Mouse (Mus musculus): ENCODE results near the gene Supt5.

Gene Supt5

DNA sequence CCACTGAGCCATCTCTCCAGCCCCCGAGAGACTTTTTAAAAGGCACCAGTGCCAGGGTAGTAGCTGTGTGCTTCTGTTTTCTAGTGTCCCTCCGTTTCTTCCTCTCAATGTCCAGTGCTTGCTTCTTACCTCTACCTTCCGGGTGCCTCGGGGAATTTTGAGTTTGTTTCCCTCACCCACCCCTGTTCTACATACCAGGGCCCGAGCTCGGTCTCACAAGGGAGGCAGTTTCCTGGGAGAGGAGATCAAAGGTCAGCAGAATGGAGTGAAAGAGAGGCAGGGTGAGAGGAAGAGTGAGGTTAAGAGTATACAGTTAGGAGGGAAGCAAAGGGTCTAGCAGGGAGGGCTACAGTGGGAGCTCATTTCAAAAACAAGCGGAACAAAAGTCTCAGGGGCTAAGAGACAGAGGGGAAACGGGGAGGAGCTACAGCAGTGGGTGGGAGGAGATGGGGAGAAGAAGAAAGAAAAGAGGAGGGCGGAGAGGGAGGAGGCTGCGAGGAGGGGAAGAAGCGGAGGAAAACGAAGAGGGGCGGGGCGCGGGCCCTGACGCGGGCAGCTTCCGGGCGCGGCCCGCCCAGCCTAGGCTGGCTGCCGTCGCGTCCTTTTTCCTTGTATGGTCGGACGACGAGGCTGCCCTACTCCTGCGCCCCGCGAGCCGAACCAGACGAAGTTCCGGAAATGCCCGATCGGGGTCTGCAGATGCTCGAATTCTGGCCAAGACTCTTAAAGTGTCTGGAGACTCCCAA, 36.8 kb upstream of the Supt5 start:
- ATAC-seq (ENCODE audit: insufficient number of reproducible peaks, low FRiP score, low TSS enrichment), result no peak

DNA sequence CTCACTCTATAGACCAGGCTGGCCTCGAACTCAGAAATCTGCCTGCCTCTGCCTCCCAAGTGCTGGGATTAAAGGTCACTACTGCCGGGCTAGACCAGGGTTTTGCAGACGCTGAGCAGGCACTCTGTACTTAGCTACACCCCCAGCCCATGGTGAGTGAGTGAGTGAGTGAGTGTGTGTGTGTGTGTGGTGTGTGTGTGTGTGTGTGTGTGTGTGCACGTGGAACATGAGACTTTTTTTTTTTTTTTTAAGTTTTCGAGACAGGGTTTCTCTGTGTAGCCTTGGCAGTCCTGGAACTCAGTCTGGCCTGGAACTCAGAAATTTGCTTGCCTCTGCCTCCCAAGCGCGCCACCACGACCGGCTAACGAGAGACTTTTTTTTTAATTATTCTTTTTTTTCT, 36.1 kb upstream of the Supt5 start:
- no peak for ATAC-seq (ENCODE audit: insufficient number of reproducible peaks, low FRiP score, low TSS enrichment)

DNA sequence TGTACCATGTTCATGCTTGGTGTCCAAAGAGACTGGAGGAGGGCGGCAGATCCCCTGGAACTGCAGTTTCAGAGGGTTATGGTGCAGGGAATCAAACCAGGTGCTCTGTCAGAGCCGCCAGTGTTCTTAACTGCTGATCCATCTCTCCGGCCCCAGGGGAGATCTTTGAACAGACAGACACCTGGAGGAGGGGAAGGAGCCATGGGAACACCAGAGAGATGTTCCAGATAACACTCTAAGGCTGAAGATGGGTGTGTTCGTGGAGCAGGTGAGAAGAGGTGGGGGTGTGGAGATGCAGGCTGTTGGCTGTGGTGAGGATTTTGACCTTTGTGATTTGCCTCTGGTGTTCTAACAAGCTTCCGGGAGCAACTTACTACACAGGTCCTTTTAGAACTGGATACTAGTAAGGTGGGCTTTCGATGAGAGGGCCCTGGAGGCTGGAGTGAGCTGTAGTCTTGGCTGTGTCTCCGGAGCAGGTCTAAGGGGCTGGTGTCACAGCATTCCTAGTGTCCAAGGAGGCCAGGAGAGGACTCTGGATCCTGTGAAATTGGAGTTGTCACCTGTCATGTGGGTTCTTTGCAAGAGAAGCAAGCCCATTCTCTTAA, 35.4 kb upstream of the Supt5 start:
- no peak for ATAC-seq (ENCODE audit: insufficient number of reproducible peaks, low FRiP score, low TSS enrichment)

DNA sequence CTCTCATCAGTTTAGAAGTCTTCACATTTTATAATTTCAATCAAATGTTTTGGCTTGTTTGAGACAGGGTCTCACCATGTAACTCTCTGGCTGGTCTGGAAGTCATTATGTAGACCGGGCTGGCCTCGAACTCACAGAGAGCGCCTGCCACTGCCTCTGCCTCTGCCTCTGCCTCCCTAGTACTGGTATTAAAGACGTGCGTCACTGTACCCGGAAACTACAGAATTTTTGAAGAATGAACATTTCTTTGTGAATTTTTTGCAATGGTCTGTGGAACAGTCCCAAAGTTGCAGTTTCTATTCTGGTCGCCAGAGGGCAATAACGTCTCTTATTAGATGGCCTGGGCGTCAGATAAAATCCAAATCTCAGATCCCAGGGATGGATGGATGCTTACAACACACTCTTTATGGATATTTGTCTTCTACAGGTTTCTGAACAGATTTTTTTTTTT, 34.6 kb upstream of the Supt5 start:
- ATAC-seq (ENCODE audit: insufficient number of reproducible peaks, low FRiP score, low TSS enrichment), result no peak

DNA sequence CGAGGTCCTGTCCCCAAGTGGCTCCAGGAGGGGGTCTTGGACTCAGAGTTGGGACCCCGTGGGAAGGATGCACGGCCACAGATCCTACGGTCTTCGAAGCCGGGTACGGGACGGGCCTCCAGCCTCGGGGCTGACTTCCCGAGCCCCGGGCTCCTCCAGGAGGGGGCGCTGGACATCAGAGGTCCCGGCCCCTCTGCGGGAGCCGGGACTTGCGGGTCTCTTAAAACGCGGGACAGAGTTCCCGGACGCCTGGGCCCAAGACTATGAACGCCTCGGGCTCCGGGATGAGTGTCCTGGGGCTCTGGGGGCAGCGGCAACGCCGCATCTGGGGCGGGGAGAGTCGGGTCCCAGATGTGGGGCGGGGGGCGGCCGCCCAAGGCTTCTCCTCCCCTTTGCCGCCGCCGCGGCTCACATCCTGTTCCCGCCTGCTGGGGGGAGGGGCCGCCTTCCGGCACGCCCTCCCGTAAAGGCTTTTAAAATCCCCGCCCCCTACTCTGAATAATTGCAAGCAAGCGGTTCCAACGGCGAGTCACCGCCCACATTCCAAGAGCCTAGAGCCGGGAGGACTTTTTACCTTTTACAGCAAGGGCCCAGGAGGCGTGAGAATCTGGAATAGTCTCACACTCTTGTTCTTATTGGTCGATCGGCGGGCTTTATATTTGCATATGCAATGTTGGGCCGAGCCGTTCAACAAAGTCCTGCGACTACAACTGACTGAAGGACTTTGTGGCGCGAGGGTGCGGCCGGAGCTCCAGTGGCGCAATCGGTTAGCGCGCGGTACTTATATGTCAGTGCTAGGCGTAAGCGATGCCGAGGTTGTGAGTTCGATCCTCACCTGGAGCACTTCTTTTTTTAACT, 33.9 kb upstream of the Supt5 start, which contains the start of gene Plekhg2:
Plekhg2 (minus strand) TSS at position 349 of the 858 bp plus-strand sequence.
- ATAC-seq (ENCODE audit: insufficient number of reproducible peaks, low FRiP score, low TSS enrichment), result peak; percentile 74; the same call in 1 of the 2 replicates

DNA sequence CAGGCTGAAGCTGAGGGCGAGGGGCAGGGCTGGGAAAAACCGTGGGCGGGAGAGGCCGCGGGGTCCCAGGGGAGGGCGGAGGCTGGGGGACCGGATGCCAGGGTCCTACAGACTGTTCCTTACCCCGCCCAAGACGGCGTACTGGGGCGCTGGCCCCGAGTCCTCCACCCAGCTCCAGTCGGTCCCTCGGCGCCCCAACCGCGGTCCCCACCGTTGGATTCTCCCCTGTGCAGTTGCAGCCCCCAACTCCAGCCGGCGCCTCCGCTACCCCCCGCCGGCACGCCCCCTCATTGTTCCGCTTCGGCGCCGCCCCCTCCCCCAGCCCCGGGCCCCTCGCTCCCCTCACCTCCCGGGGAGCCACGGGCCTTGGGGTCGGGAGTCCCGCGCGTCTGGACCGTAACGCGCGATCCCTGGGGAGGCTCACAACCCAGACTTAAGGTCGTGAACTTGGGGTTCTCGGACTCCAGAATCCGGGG, 33.0 kb upstream of the Supt5 start:
- ATAC-seq (ENCODE audit: insufficient number of reproducible peaks, low FRiP score, low TSS enrichment), result no peak

DNA sequence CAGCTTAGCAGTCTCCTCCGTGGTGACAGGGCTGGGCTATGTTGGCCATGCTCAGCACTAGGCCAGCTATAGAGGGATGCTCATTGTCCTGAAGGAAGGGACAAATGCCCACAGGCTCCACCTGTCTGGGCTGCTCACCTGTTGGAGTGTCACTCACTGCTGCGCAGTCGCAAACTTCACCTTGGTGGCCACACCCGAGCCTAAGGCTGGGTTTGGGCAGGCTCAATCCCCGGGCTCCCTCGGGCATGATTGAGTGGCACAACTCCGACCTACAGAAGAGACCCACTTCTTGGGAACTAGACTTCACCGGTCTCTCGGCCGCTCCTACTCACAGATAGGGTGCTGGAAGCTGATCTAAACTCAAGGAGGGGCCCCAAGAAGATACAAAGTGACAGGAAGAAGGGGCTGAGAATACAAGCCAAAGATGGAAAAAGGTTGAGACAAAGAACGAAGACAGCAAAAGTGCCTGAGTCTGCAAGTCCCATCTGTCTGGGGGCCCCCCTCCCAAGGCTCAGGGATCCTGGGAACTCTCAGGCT, 32.5 kb upstream of the Supt5 start:
- no peak for ATAC-seq (ENCODE audit: insufficient number of reproducible peaks, low FRiP score, low TSS enrichment)

DNA sequence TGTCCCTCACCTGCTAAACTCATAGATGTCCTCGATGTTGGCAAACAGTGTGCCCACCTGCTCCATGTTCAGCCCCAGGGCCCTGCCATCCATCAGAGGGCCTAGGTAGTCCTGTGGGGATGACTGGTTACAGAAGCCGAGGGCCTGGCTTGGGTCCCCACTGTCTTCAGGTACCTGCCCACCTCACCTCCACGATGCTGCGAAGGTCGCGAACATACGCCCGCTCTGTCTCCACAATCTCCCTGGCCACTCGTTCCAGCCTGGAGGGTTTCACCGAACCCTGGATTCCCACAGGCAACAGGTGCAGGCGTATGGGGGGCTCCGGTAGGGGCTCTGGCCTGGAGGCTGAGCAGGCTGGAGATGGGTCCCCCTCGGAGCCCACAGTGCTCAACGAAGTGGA, 31.5 kb upstream of the Supt5 start:
- no peak for ATAC-seq (ENCODE audit: insufficient number of reproducible peaks, low FRiP score, low TSS enrichment)

DNA sequence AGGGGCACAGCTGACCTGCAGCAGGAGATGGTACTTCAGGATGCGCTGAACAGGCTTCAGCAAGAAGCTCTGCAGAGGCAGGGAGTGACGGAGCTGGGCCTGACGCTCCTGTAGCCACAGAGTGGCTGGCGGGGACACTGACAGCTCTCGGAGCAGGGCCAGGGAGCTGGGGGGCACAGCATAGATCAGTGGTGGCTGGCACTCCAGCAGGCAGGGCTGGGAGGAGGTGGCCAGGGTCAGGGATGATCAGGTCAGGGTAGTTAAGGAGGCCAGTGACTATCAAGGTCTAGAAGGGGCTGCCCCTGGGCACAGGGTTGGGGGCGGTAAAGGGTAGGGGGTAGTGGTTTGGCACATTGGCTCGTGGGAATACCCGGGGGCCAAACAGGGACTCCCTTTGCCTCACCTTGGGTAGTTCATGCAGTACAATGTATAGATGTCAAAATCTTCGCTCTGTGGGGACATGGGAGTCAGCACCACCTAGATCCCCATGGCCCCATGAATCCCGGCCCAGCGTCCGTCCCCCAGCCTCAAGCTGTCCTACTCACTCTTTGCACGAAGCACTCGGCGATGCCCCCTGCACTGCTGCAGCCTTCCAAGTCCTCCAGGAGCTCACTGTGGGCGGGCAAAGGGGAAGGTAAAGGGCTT, 29.9 kb upstream of the Supt5 start:
- no peak for ATAC-seq (ENCODE audit: insufficient number of reproducible peaks, low FRiP score, low TSS enrichment)

DNA sequence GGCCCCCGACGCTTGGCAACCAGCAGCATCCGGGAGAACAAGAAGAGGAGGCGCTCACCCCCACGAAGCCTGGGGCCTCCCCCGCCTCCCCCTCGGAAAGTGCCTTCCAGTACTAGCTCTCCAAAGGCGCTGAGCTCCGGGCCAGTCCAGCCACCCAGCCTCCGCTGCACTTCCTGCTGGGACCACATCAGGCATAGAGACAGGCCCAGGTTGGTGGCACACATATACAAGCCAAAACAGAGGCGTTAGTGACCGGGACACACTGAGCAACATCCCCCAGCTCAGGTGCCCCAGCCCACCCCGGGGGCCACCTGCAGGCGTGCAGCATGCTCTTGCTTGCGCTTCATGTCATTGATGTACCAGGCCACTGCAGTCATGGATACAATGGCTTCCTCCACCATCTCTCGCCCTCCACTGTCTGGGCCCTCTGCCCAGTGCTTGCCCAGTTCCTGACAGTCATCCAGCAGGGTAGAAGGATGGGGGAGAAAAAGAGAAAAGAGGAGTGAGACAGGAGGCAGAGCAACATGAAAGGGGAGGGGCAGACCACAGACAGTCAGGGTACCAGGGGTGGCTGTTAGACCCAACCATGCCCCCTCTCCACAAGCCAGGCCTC, 29.2 kb upstream of the Supt5 start:
- no peak for ATAC-seq (ENCODE audit: insufficient number of reproducible peaks, low FRiP score, low TSS enrichment)

DNA sequence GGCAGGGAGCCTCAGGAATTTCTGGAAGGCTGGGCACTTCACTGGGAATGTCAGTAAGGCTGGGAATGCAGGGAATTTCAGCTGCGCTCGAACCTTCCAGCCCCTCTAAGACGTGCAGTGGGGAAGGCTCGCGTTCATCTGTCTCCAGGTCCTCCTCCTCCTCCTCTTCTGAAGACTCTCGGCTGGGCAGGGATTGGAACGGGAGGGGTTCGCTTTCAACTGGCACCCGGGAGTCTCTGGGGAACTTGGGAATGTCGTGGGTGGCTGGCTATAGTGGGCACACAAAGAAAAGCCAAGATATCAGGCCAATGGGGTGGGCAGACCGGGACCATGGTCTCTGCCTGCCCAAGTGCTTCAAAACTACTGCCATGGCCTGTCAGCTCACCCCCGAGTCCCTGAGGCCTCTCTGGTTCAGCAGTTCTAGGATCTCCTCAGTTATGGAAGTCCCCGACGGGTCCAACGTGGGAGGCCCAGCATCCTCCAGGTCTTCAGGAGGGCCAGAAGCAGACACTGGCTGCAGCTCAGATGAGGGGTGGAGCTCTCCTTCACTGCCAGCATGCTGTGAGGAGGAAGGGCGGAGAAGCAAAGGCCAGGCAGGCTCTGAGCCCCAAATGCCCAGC, 24.0 kb upstream of the Supt5 start:
- ATAC-seq (ENCODE audit: insufficient number of reproducible peaks, low FRiP score, low TSS enrichment), result no peak

DNA sequence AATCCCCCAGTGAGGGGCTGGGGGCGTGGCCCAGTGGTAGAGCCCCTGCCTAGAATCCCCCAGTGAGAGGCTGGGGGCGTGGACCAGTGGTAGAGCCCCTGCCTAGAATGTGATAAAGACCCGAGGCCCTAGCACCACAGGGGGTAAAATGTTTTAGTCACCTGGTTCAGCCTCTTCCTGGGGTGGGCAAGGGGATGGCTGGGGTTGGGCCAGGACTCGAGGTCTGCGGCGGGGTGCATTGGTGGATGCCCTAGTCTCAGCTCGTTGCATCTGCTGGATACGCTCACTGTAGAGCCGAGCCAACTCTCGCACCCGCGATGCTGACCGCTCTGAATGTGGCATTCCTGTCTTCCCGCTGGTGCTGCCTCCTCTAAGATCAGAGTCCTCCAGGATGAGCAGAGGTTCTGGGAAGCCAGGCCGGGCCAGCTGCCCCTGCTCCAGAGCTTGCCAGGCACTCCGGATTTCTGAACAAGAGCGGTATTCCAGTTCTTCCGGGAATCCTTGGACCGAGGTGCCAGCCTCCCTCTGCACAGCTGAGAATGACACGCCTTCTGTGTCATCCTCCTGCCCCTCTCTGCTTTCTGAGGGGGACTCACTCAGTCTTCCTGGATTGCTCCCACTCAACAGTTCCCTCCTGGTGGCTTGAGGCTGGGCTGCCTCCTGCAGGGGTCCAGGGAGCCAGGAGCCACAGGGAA, 23.2 kb upstream of the Supt5 start:
- no peak for ATAC-seq (ENCODE audit: insufficient number of reproducible peaks, low FRiP score, low TSS enrichment)

DNA sequence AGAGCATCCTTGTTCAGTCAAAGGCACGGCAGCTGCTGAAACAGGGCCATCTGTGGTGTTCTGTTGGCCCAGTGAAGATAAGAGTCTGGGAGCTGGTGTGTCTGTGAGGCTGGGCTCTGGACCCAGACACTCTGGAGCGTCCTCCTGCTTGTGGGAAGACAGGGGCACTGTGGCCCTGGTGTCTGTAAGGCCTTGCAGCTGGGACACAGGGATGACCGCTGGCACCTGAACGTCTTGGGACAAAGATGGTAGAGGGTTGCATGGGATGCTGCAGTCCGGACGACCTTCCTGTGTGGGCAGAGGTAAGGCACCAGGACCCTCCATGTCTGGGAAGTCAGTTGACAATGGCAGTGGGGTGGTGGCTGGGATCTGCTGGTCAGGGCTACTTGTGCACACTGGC, 21.7 kb upstream of the Supt5 start:
- no peak for ATAC-seq (ENCODE audit: insufficient number of reproducible peaks, low FRiP score, low TSS enrichment)

DNA sequence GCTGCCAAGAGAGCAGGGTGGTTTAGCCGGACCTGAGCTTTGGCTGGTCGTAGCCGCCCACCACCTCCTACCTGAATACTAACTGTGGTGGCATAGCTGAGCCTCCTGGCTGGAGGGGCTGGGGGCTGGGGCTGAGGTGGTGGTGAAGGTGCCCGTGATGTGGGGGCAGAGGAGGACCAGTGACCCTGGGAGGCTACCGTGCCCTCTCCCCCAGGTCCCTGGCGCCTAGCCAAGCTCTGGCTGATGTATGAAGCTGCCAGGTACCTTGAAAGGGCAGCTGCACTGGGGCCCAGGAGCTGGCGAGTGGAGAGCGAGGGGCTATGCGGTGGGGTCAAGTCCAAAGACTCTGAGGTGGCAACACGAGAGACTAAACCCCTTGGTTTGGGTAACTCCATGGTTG, 21.3 kb upstream of the Supt5 start:
- no peak for ATAC-seq (ENCODE audit: insufficient number of reproducible peaks, low FRiP score, low TSS enrichment)

DNA sequence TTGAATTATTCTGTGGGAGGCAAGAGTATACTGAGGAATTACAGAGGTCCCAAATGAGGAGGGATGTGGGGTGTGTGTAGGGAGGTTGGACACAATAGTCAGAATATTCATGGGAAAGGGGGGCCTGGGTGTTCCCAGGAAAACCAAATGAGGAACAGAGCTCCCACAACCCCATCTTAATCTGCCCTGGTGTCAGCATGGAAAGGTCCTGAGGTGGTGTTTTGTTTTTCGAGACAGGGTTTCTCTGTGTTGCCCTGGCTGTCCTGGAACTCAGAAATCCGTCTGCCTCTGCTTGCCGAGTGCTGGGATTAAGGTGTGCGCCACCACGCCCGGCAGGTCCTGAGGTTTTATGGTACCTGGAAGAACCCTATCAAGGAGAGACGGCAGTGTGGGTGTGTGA, 19.9 kb upstream of the Supt5 start:
- ATAC-seq (ENCODE audit: insufficient number of reproducible peaks, low FRiP score, low TSS enrichment), result no peak

DNA sequence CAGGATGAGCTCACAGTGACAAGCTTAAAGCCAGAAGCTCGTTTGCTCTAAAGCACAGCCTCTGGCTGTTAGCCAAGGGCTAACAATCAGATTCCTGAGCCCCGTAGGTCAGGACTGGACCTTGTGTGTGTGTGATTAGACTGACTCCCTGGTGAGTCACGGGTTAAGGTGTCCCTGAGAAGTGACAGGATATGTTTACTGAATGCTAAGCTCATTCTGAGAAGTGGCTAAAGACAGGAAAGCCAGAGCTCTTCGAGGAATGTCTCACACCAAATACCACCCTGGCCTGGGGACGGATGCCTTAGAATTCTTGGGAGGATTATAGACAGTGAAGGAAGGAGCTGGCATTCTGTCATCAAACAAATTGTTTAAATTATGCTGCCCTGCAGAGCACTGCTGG, 19.4 kb upstream of the Supt5 start:
- no peak for ATAC-seq (ENCODE audit: insufficient number of reproducible peaks, low FRiP score, low TSS enrichment)

DNA sequence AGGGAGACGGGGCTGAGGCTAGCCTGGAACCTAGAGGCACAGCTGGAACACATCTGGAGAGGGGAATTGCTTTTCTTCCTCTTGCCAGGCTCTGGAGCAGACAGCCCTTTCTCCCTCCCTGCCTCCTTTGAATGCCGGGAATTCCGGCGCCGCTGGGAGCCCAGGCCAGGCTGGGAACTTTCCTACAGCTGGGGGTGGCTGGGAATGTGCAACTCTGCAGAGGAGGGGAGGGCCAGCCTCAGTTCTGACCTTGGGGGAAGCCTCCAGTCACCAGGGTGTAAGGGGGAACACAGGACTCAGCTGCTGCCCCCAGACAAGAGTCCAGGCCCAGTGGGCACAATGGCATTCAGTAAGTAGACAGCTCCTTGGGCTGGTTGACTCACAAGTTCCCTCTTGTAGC, 18.4 kb upstream of the Supt5 start:
- ATAC-seq (ENCODE audit: insufficient number of reproducible peaks, low FRiP score, low TSS enrichment), result no peak

DNA sequence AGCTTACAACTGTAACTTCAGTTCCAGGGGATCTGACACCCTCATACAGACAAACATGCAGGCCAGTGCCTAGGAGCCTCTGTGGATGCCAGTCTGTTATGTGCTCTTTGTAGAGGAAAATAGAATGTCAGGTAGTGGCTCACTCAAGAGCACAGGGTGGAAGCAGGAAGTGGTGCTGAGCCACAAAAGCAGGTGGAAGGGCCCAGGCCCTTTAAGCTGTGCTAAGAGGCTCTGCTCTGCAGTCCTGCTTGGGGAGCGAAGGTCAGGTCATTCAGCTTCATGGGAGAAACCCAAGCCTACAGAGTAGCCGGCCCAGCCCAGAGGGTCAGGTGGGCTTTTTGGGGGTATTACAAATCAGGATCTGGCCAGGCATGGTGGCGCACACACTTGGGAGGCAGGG, 16.7 kb upstream of the Supt5 start:
- ATAC-seq (ENCODE audit: insufficient number of reproducible peaks, low FRiP score, low TSS enrichment), result no peak

DNA sequence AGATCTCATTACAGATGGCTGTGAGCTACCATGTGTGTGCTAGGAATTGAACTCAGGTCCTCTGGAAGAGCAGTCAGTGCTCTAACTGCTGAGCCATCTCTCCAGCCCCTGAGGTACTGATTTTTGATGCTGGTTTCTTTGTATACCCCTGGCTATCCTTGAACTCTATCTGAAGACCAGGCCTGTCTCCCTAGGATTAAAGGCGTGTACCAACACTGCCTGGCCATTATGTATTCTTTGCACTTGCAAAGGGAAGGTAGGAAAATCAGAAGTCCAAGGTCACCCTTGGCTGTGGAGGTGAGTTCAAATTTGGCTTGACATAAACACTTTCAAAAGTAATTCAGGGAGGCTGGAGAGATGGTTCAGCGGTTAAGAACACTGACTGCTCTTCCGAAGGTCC, 16.1 kb upstream of the Supt5 start:
- no peak for ATAC-seq (ENCODE audit: insufficient number of reproducible peaks, low FRiP score, low TSS enrichment)

Measured in cerebellum, adult (tissue).